ENCODE assay signal across 12 mouse cellular contexts in the genomic region with DNA sequence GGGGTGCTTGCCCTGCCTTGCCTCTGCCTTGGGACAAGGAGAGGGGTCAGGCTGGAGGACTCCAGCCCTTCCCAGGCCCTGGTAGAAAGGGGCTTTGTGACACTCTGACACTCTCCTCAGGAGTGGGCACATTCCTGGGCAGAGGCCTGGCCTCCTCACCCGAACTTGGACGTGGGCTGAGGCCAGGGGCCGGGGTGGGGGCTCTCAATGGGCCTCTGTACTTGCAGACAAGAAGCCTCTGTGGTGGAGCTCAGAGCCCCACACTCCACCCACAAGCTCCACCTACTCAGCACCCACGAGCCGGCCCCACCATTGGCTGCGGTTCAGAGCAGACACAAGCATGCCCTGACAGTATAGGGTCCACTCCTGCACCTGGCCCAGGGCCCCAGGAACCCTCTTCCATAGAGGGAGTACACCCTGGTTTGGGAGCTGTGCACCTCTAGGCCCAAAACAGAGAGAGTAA. TPM values are rescaled to one million over a fixed set of nuclear protein-coding genes. Genes with fewer than 3 reads are reported as not detected.
A peak's percentile ranks its signal among the peaks of the same experiment; 100 is the strongest.
DNase-seq lines count a peak whose midpoint lies in the region; ATAC-seq and TF ChIP-seq lines count a peak whose summit lies in the region.
"Had no signal": no experiment of that assay in that cellular context is flagged by ENCODE, and none has a peak within 500 bp of the region (broad histone marks: within the 10 kb centered on the region; RNA-seq: fewer than 3 reads in every experiment).

No protein-coding gene starts in this region.

- 75% methylated on average over 6 of the region's 6 CpGs for WGBS in heart, embryonic 10.5 days
- WGBS in heart, embryonic 11.5 days (ENCODE audit: insufficient replicate concordance) = 77% methylated on average over 6 of the region's 6 CpGs
- 80% methylated on average over 6 of the region's 6 CpGs for WGBS in stomach, embryonic 14.5 days
- 59% methylated on average over 6 of the region's 6 CpGs for WGBS in stomach, postnatal 0 days

- H3K27ac ChIP-seq in heart, embryonic 10.5 days = peak overlapping the region; percentile 37; the same call in 1 of the 2 replicates
- H3K27ac ChIP-seq in heart, embryonic 11.5 days (ENCODE audit: low read depth, low read length) = no peak overlapping the region
- no peak overlapping the region for H3K27ac ChIP-seq in stomach, embryonic 14.5 days (ENCODE audit: low read length)
- no peak overlapping the region for H3K27ac ChIP-seq in stomach, postnatal 0 days (replicated peaks)
- H3K27ac ChIP-seq: forebrain, embryonic 12.5 days had no signal

- no peak for TF ChIP-seq EP300 in stomach, postnatal 0 days (optimal IDR thresholded peaks at IDR 0.05)

- intact Hi-C loops in left cerebral cortex, postnatal 4 days (cut with DNase I) = no loop called here

- H3K9ac ChIP-seq in heart, embryonic 11.5 days (ENCODE audit: low read depth, low read length) = no peak overlapping the region
- no peak overlapping the region for H3K9ac ChIP-seq in stomach, embryonic 14.5 days (replicated peaks; ENCODE audit: low read depth, low read length)
- no peak overlapping the region for H3K9ac ChIP-seq in stomach, postnatal 0 days (ENCODE audit: low read length)
- H3K9ac ChIP-seq: forebrain, embryonic 12.5 days had no signal

- H3K4me3 ChIP-seq in heart, embryonic 10.5 days = no peak overlapping the region
- no peak overlapping the region for H3K4me3 ChIP-seq in heart, embryonic 11.5 days (ENCODE audit: low read depth, low read length)
- H3K4me3 ChIP-seq in stomach, embryonic 14.5 days (ENCODE audit: low read depth, low read length) = no peak overlapping the region
- no peak overlapping the region for H3K4me3 ChIP-seq in stomach, postnatal 0 days (ENCODE audit: low read depth, low read length)
- H3K4me3 ChIP-seq: forebrain, embryonic 12.5 days had no signal

- peaks cover 53% of the 10 kb centered on the region for H3K4me1 ChIP-seq in heart, embryonic 10.5 days
- H3K4me1 ChIP-seq in heart, embryonic 11.5 days (ENCODE audit: control insufficient read depth, insufficient read depth, low read length) = peaks cover 33% of the 10 kb centered on the region
- peaks cover 8% of the 10 kb centered on the region for H3K4me1 ChIP-seq in stomach, embryonic 14.5 days (ENCODE audit: control insufficient read depth, insufficient read depth, low read length)
- H3K4me1 ChIP-seq in stomach, postnatal 0 days (replicated peaks; ENCODE audit: control insufficient read depth, insufficient read depth) = peaks cover 4% of the 10 kb centered on the region; the same call in 1 of the 2 replicates
- H3K4me1 ChIP-seq: forebrain, embryonic 12.5 days had no signal

- no peaks in the 10 kb centered on the region for H3K27me3 ChIP-seq in heart, embryonic 10.5 days (ENCODE audit: insufficient read depth, poor library complexity, severe bottlenecking)
- H3K27me3 ChIP-seq in heart, embryonic 11.5 days (ENCODE audit: control insufficient read depth, insufficient read depth, low read length) = no peaks in the 10 kb centered on the region
- no peaks in the 10 kb centered on the region for H3K27me3 ChIP-seq in stomach, embryonic 14.5 days (ENCODE audit: control insufficient read depth, insufficient read depth, low read length)
- H3K27me3 ChIP-seq in stomach, postnatal 0 days (ENCODE audit: control insufficient read depth, insufficient read depth, low read length) = no peaks in the 10 kb centered on the region
- H3K27me3 ChIP-seq: forebrain, embryonic 12.5 days had no signal

- no peak for ATAC-seq in heart, embryonic 11.5 days (replicated peaks; ENCODE audit: insufficient number of reproducible peaks, low FRiP score, low TSS enrichment)
- ATAC-seq in stomach, embryonic 14.5 days (ENCODE audit: insufficient number of reproducible peaks, insufficient read depth, low FRiP score, low read depth) = peak; percentile 31; the same call in 1 of the 2 replicates
- no peak for ATAC-seq in stomach, postnatal 0 days (ENCODE audit: low FRiP score, low TSS enrichment)
- ATAC-seq in megakaryocyte-erythroid progenitor cell, adult 5-6 weeks (replicated peaks; ENCODE audit: low FRiP score, low TSS enrichment, poor library complexity, severe bottlenecking) = 0 out of 2 replicates have a peak, but pooled peaks have one; percentile 29

- no peak for DNase-seq in heart, embryonic 10.5 days (ENCODE audit: low spot score)
- DNase-seq in left cerebral cortex, adult 9 months (ENCODE audit: low spot score in 2 of 2) = peak; percentile 22 to 29
- DNase-seq in left cerebral cortex, postnatal 4 days = no peak
- no peak for DNase-seq in stomach, postnatal 0 days (ENCODE audit: low spot score)
- DNase-seq in T-cell, adult 2 months (ENCODE audit: low spot score) = no peak
- DNase-seq: cerebellum, postnatal 36 days had no signal

- peaks cover 85% of the 10 kb centered on the region for H3K36me3 ChIP-seq in heart, embryonic 10.5 days
- H3K36me3 ChIP-seq in heart, embryonic 11.5 days (ENCODE audit: control insufficient read depth, insufficient read depth, low read length) = peaks cover 24% of the 10 kb centered on the region
- peaks cover 32% of the 10 kb centered on the region for H3K36me3 ChIP-seq in stomach, embryonic 14.5 days (ENCODE audit: control insufficient read depth, insufficient read depth, low read length)
- peaks cover 5% of the 10 kb centered on the region; the same call in 1 of the 2 replicates for H3K36me3 ChIP-seq in stomach, postnatal 0 days (ENCODE audit: control insufficient read depth, insufficient read depth, low read length)

- no peaks in the 10 kb centered on the region for H3K9me3 ChIP-seq in heart, embryonic 10.5 days
- H3K9me3 ChIP-seq in heart, embryonic 11.5 days (replicated peaks; ENCODE audit: control insufficient read depth, low read length) = no peaks in the 10 kb centered on the region
- no peaks in the 10 kb centered on the region for H3K9me3 ChIP-seq in stomach, embryonic 14.5 days (ENCODE audit: control insufficient read depth, low read depth, low read length)
- H3K9me3 ChIP-seq in stomach, postnatal 0 days (ENCODE audit: control insufficient read depth, low read length) = no peaks in the 10 kb centered on the region
- H3K9me3 ChIP-seq: forebrain, embryonic 12.5 days had no signal

- no peak for TF ChIP-seq CTCF in stomach, postnatal 0 days (IDR thresholded peaks at IDR 0.05; ENCODE audit: low read depth)

- no peak overlapping the region for H3K4me2 ChIP-seq in heart, embryonic 11.5 days
- no peak overlapping the region for H3K4me2 ChIP-seq in stomach, embryonic 14.5 days (replicated peaks; ENCODE audit: low read depth, low read length)
- H3K4me2 ChIP-seq in stomach, postnatal 0 days (replicated peaks; ENCODE audit: low read depth) = no peak overlapping the region
- H3K4me2 ChIP-seq: forebrain, embryonic 12.5 days; midbrain, embryonic 11.5 days had no signal

RNA-seq across cellular contexts. Expression of gene Hspg2, which starts 35.0 kb away (rescaled TPM):
- polyA plus RNA-seq in heart, embryonic 10.5 days (2016; fragmentation: Nextera tagmentation; extraction: Ambion mirVana) = 52.0 and 58.9 TPM in 2 replicates
- polyA plus RNA-seq in heart, embryonic 11.5 days (2014; fragmentation: Nextera tagmentation; extraction: Ambion mirVana) = 55.5 and 56.4 TPM in 2 replicates
- total RNA-seq in left cerebral cortex, postnatal 4 days (2021) = 10 to 100 TPM; 14.9 to 15.0 TPM
- 42.6 and 44.1 TPM in 2 replicates for polyA plus RNA-seq in stomach, embryonic 14.5 days (2014; fragmentation: Nextera tagmentation; extraction: Ambion mirVana)
- 16.0 and 18.8 TPM in 2 replicates for polyA plus RNA-seq in stomach, postnatal 0 days (2015; fragmentation: Nextera tagmentation; extraction: Ambion mirVana)
- 0.22 TPM in 1 of 2 replicates, not detected in the other for total RNA-seq in megakaryocyte-erythroid progenitor cell, adult 5-6 weeks (2014; fragmentation: Nextera tagmentation)
- total RNA-seq in megakaryocyte-erythroid progenitor cell, adult 5-6 weeks (2017) = not detected in 2 replicates

RNA-seq across cellular contexts. Expression of gene 1700013G24Rik, which starts 50.5 kb away (rescaled TPM):
- polyA plus RNA-seq in heart, embryonic 10.5 days (2016; fragmentation: Nextera tagmentation; extraction: Ambion mirVana) = not detected in 2 replicates
- not detected in 2 replicates for polyA plus RNA-seq in heart, embryonic 11.5 days (2014; fragmentation: Nextera tagmentation; extraction: Ambion mirVana)
- not detected for total RNA-seq in left cerebral cortex, postnatal 4 days (2021)
- polyA plus RNA-seq in stomach, embryonic 14.5 days (2014; fragmentation: Nextera tagmentation; extraction: Ambion mirVana) = not detected in 2 replicates
- polyA plus RNA-seq in stomach, postnatal 0 days (2015; fragmentation: Nextera tagmentation; extraction: Ambion mirVana) = not detected in 2 replicates
- not detected in 2 replicates for total RNA-seq in megakaryocyte-erythroid progenitor cell, adult 5-6 weeks (2014; fragmentation: Nextera tagmentation)
- not detected in 2 replicates for total RNA-seq in megakaryocyte-erythroid progenitor cell, adult 5-6 weeks (2017)
- total RNA-seq: layer of hippocampus, postnatal 14 days had no signal
- polyA plus RNA-seq: forebrain, embryonic 12.5 days; midbrain, embryonic 11.5 days had no signal

Comparison
In these comparisons a context has a peak if more than half of its experiments do, and no peak if none do; other contexts are left out.
1. DNase-seq: peak in left cerebral cortex, adult 9 months (2 of 2); none in heart, embryonic 10.5 days (single experiment), left cerebral cortex, postnatal 4 days (single experiment), stomach, postnatal 0 days (single experiment) and T-cell, adult 2 months (single experiment).
2. ATAC-seq: peak in stomach, embryonic 14.5 days (single experiment) and megakaryocyte-erythroid progenitor cell, adult 5-6 weeks (single experiment); none in heart, embryonic 11.5 days (single experiment) and stomach, postnatal 0 days (single experiment).